Mouse (Mus musculus): ENCODE measurements around the gene Gm11084.

- no peak for TF ChIP-seq POLR2A (IDR thresholded peaks at IDR 0.05; ENCODE audit: borderline replicate concordance, low read depth, low read length)
- TF ChIP-seq CTCF (IDR thresholded peaks at IDR 0.05; ENCODE audit: low read depth, low read length), result no peak
Measured at GRCm38 (mm10) chr2:73023803-73024202, 37.3 kb upstream of the Gm11084 start.

Data from bone marrow macrophage, adult 2 months (primary cell).